Comparison of ENCODE assay signal across 8 mouse cellular contexts in the genomic region with DNA sequence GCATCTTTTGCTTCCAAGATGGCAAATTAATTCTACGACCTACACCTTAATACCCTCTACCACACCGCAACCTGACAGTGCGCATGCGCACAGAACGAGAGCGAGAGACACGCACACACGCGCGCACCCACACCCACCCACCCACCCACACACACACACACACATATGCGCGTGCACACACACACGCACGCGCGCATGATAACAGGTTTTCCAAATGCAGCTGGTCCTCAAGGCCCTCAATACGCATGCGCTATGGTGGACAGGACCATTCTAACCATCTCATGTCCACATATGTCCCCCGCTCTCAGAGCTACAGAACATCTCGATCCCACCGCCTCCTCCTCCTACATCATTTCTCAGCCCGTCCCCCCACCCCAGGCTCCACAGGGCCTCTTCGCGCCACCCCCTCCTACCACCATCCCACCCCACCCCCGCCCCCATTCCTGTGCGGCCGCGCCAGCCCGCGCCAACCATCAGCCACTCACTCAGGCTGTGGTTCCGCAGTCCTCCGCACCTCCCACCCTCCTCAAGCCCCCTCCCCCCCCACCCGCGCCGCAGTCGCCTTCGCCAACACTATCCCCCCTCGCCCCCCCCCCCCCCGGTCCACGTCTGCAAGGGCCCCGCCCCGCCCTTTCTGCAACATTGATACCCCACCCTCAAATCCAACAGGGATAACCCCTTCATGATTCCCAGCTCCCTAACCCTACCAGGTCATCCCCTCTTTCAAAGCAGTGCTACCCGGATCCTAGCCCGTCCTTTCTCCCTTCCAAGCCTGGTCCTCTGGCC. TPM values are rescaled to one million over a fixed set of nuclear protein-coding genes. Genes with fewer than 3 reads are reported as not detected.
A peak's percentile ranks its signal among the peaks of the same experiment; 100 is the strongest.
DNase-seq lines count a peak whose midpoint lies in the region; ATAC-seq lines count a peak whose summit lies in the region.

No protein-coding gene starts in this region.

- no peaks in the 10 kb centered on the region for H3K36me3 ChIP-seq in lung, embryonic 15.5 days
- no peaks in the 10 kb centered on the region for H3K36me3 ChIP-seq in hindbrain, embryonic 11.5 days (ENCODE audit: control insufficient read depth, insufficient read depth, low read length)
- H3K36me3 ChIP-seq in limb, embryonic 13.5 days: peaks cover 22% of the 10 kb centered on the region

- H3K4me1 ChIP-seq in lung, embryonic 15.5 days: no peaks in the 10 kb centered on the region
- H3K4me1 ChIP-seq in hindbrain, embryonic 11.5 days (replicated peaks; ENCODE audit: control insufficient read depth, insufficient read depth, low read length): no peaks in the 10 kb centered on the region
- no peaks in the 10 kb centered on the region for H3K4me1 ChIP-seq in limb, embryonic 13.5 days

- H3K4me3 ChIP-seq in lung, embryonic 15.5 days: peak overlapping the region; percentile 48
- H3K4me3 ChIP-seq in hindbrain, embryonic 11.5 days (ENCODE audit: low read depth, low read length): peak overlapping the region; percentile 53
- H3K4me3 ChIP-seq in limb, embryonic 13.5 days: peak overlapping the region; percentile 55

- no peaks in the 10 kb centered on the region for H3K9me3 ChIP-seq in lung, embryonic 15.5 days
- no peaks in the 10 kb centered on the region for H3K9me3 ChIP-seq in hindbrain, embryonic 11.5 days (ENCODE audit: control insufficient read depth, low read length)
- H3K9me3 ChIP-seq in limb, embryonic 13.5 days: no peaks in the 10 kb centered on the region

- peaks cover 9% of the 10 kb centered on the region; the same call in 1 of the 2 replicates for H3K27me3 ChIP-seq in lung, embryonic 15.5 days
- H3K27me3 ChIP-seq in hindbrain, embryonic 11.5 days (ENCODE audit: control insufficient read depth, insufficient read depth, low read length): no peaks in the 10 kb centered on the region
- H3K27me3 ChIP-seq in limb, embryonic 13.5 days: 0 out of 2 replicates have a peak, but pooled peaks cover 3% of the 10 kb centered on the region

- no peak for DNase-seq in lung, postnatal 36 days
- peak; percentile 59 for DNase-seq in embryo, embryonic 10.5 days (ENCODE audit: low spot score)
- peak; percentile 56 for DNase-seq in hindbrain, embryonic 11.5 days (ENCODE audit: low spot score)
- peak; percentile 77 for DNase-seq in retina, postnatal 1 day
- DNase-seq in adrenal gland, adult 8-10 months: no peak
- no peak for DNase-seq in adipocyte (ENCODE audit: low spot score)

- no peak overlapping the region for H3K27ac ChIP-seq in lung, embryonic 15.5 days
- peak overlapping the region; percentile 42; the same call in 1 of the 2 replicates for H3K27ac ChIP-seq in hindbrain, embryonic 11.5 days (ENCODE audit: low read depth, low read length)
- H3K27ac ChIP-seq in limb, embryonic 13.5 days: peak overlapping the region; percentile 69; the same call in 1 of the 2 replicates

- H3K9ac ChIP-seq in lung, embryonic 15.5 days: peak overlapping the region; percentile 37
- peak overlapping the region; percentile 56 for H3K9ac ChIP-seq in hindbrain, embryonic 11.5 days (ENCODE audit: low read depth, low read length)
- peak overlapping the region; percentile 64 for H3K9ac ChIP-seq in limb, embryonic 13.5 days

- WGBS in lung, embryonic 15.5 days: 32% methylated on average over 32 of the region's 44 CpGs
- 34% methylated on average over 19 of the region's 44 CpGs for WGBS in hindbrain, embryonic 11.5 days
- 32% methylated on average over 31 of the region's 44 CpGs for WGBS in limb, embryonic 13.5 days

- peak; percentile 55; the same call in 1 of the 2 replicates for ATAC-seq in lung, embryonic 15.5 days (ENCODE audit: borderline replicate concordance, extremely low read depth, low FRiP score, low TSS enrichment)
- peak; percentile 72 for ATAC-seq in hindbrain, embryonic 11.5 days (ENCODE audit: low FRiP score)
- ATAC-seq in limb, embryonic 13.5 days (ENCODE audit: low FRiP score, low read depth): peak; percentile 58; the same call in 1 of the 2 replicates

- peak overlapping the region; percentile 58 for H3K4me2 ChIP-seq in lung, embryonic 15.5 days
- peak overlapping the region; percentile 41 for H3K4me2 ChIP-seq in hindbrain, embryonic 11.5 days (replicated peaks; ENCODE audit: low read depth, low read length)
- H3K4me2 ChIP-seq in limb, embryonic 13.5 days (replicated peaks): peak overlapping the region; percentile 57

RNA-seq across cellular contexts. Expression of a gene that starts 1.1 kb away (rescaled TPM):
- polyA plus RNA-seq in lung, embryonic 15.5 days (2015; fragmentation: Nextera tagmentation; extraction: Ambion mirVana): 15.7 and 16.4 TPM in 2 replicates
- polyA plus RNA-seq in hindbrain, embryonic 11.5 days (2014; fragmentation: Nextera tagmentation; extraction: Ambion mirVana): 39.5 and 50.4 TPM in 2 replicates
- 33.6 and 39.6 TPM in 2 replicates for polyA plus RNA-seq in limb, embryonic 13.5 days (2015; fragmentation: Nextera tagmentation; extraction: Ambion mirVana)
- 10 to 100 TPM in 3 of 4 experiments, 1 to 10 TPM in 1; 8.5 to 14.9 (median 12.2) TPM for total RNA-seq in adrenal gland, adult 8-10 months (2022)

Comparison
In these comparisons a context has a peak if more than half of its experiments do, and no peak if none do; other contexts are left out.
1. DNase-seq: peak in embryo, embryonic 10.5 days (single experiment), hindbrain, embryonic 11.5 days (single experiment) and retina, postnatal 1 day (single experiment); none in lung, postnatal 36 days (single experiment), adrenal gland, adult 8-10 months (single experiment) and adipocyte (single experiment).
2. Peak in every context shown above with its lines, with median percentiles within 50 percentile points of each other: ATAC-seq, H3K4me2 ChIP-seq, H3K4me3 ChIP-seq and H3K9ac ChIP-seq.